Mouse (Mus musculus): ENCODE measurements around the gene Setd3.

DNA sequence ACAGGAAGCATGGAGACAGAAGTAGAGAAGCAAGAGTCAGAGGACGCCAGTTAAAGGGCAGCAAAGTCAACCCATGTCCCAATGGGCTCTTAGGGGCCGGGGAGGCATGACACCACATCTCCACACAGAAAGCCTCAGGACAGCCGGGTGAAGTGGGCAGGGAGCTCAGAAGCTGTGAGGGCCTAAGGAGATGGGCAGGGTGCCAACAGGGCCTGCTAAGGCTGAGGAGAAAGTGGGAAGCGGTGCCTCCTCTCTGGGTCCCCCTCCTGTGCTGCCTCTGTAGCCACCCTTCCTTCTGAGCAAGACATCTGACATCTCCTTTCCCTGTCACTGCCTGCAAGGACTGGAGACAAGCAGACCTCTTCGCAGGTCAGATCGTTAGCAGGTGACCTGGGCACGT, 46.7 kb upstream of the Setd3 start:
- TF ChIP-seq CTCF (IDR thresholded peaks at IDR 0.05; ENCODE audit: extremely low read depth, insufficient read depth, insufficient read length, insufficient replicate concordance) (no peak), POLR2A (IDR thresholded peaks at IDR 0.05; ENCODE audit: low read depth, low read length) (no peak)
